Mouse (Mus musculus): Measurements from ENCODE around the gene Prmt3. TPM values are rescaled to one million over a fixed set of nuclear protein-coding genes. Genes with fewer than 3 reads are reported as not detected.

Gene Prmt3
- polyA plus RNA-seq, 1 experiment from 2014 or later, result 41.1 TPM

GRCm38 (mm10) chr7:49764011-49764716 lies 14.0 kb upstream of the Prmt3 start:
- H3K4me3 ChIP-seq, result no peak overlapping the region
- WGBS, result 62% methylated on average over 10 of the region's 10 CpGs
- H3K4me1 ChIP-seq (replicated peaks), result peaks cover 25% of the 10 kb centered on the region
- H3K27me3 ChIP-seq, result no peaks in the 10 kb centered on the region
- no peak overlapping the region for H3K9ac ChIP-seq
- no peaks in the 10 kb centered on the region for H3K36me3 ChIP-seq
- H3K27ac ChIP-seq, result no peak overlapping the region
- no peaks in the 10 kb centered on the region for H3K9me3 ChIP-seq (replicated peaks)
- H3K4me2 ChIP-seq, result no peak overlapping the region
- ATAC-seq (replicated peaks; ENCODE audit: insufficient number of reproducible peaks, insufficient read depth, low FRiP score, low read depth), result no peak

- peak overlapping the region; percentile 4 for H3K27ac ChIP-seq
Measured at GRCm38 (mm10) chr7:49766166-49766565, 12.0 kb upstream of the Prmt3 start.

DNA sequence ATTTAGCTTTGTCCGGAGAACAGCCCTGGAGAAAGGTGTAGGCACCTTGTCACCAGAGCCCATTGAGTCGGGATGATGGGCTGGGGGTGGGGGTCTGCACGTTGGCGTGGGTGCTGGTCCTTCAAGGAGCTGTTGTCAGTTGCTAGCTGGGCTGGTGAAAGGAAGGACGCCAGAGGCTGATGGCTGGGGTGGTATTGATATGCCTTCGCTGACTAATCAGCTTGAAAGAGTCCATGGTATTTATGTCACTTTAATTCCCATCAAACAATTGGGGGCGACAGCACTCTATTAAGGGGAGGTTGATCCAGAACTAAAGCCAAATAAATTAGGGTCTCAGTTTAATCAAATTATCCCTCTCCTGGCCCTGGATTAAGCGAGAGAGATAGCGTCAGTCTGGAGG lies 9.6 kb upstream of the Prmt3 start:
- Histone ChIP-seq H3K27me3 (no peaks in the 10 kb centered on the region), H3K9ac (no peak overlapping the region), H3K4me1 (replicated peaks) (peaks cover 23% of the 10 kb centered on the region), H3K36me3 (no peaks in the 10 kb centered on the region), H3K9me3 (replicated peaks) (no peaks in the 10 kb centered on the region), H3K4me2 (no peak overlapping the region), H3K27ac (no peak overlapping the region), H3K4me3 (no peak overlapping the region)
- ATAC-seq (replicated peaks; ENCODE audit: insufficient number of reproducible peaks, insufficient read depth, low FRiP score, low read depth), result no peak
- 59% methylated on average over 9 of the region's 9 CpGs for WGBS

More at GRCm38 (mm10) chr7:49766166-49766565, 12.0 kb upstream of the Prmt3 start:
- no peaks in the 10 kb centered on the region for H3K9me3 ChIP-seq (replicated peaks)
- peaks cover 23% of the 10 kb centered on the region for H3K4me1 ChIP-seq (replicated peaks)
- H3K4me2 ChIP-seq, result no peak overlapping the region
- peak; percentile 58; the same call in 1 of the 2 replicates for ATAC-seq (replicated peaks; ENCODE audit: insufficient number of reproducible peaks, insufficient read depth, low FRiP score, low read depth)
- no peak overlapping the region for H3K9ac ChIP-seq
- no peaks in the 10 kb centered on the region for H3K36me3 ChIP-seq
- H3K27me3 ChIP-seq, result no peaks in the 10 kb centered on the region
- H3K4me3 ChIP-seq, result no peak overlapping the region
- WGBS, result 45% methylated on average over 7 of the region's 7 CpGs

DNA sequence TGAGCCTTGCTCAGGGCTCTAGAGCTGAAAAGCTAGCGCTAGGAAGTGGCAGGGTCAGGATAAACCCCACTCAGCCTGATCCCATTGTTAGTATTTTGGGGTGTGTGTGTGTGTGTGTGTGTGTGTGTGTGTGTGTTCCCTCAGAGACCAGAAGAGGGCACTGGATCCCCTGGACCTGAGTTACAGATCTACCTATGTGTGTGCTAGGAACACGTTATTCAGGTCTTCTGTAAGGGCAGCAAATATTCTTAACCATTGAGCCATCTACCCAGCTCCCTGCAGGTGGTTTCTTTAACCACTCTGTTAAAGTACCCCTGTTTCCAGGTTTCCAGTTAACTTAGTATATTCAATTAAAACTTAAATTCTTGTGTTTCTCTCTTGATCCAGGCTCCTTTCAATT lies 3.8 kb upstream of the Prmt3 start:
- Histone ChIP-seq H3K4me1 (replicated peaks) (peaks cover 8% of the 10 kb centered on the region), H3K4me2 (no peak overlapping the region), H3K4me3 (no peak overlapping the region), H3K9me3 (replicated peaks) (no peaks in the 10 kb centered on the region), H3K27ac (no peak overlapping the region), H3K36me3 (no peaks in the 10 kb centered on the region), H3K27me3 (no peaks in the 10 kb centered on the region), H3K9ac (no peak overlapping the region)
- 84% methylated on average over 2 of the region's 2 CpGs for WGBS
- ATAC-seq (replicated peaks; ENCODE audit: insufficient number of reproducible peaks, insufficient read depth, low FRiP score, low read depth), result no peak

- Histone ChIP-seq H3K27ac (no peak overlapping the region), H3K4me1 (replicated peaks) (peaks cover 13% of the 10 kb centered on the region), H3K4me2 (no peak overlapping the region), H3K4me3 (no peak overlapping the region), H3K9ac (no peak overlapping the region), H3K36me3 (peaks cover 10% of the 10 kb centered on the region), H3K27me3 (no peaks in the 10 kb centered on the region), H3K9me3 (replicated peaks) (no peaks in the 10 kb centered on the region)
- ATAC-seq (replicated peaks; ENCODE audit: insufficient number of reproducible peaks, insufficient read depth, low FRiP score, low read depth), result no peak
- WGBS, result 49% methylated on average over 3 of the region's 3 CpGs
Measured at GRCm38 (mm10) chr7:49777585-49777984, 561 bp upstream of the Prmt3 start.

DNA sequence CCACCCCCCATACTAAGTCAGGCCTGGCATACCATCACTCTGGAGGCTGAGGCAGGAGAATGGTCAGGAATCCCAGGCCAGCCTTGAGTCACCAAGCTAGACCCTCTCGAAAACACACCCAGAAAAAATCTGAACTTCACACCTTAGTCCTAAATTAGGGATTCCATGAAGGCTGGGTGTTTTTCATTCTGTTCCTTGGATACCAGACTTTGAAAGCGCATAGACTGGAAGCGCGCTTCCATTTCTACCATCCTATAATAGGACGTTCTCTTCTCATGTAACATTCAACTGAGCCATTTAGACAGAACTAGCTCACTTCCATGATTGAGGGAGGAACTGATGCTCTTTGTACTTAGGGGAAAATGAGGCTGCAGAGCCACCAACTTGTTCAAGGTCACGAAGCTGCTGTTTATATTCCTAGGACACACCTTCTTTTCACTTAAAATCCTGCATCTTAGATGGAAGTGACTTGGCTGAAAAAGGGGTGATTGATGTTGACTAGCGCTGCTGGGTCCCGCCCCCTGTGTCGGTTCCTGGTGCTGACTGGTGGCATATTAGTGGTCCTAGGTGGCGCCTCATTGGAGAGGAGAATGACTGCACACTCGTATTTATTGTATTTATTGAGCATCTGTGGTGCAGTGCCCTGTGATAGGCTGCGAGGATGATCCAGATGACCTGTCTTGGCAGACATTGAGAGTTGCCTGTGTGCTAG lies 914 bp downstream of the Prmt3 start:
- peak overlapping the region; percentile 71 for H3K27ac ChIP-seq

GRCm38 (mm10) chr7:49783017-49783416 lies 4.9 kb downstream of the Prmt3 start:
- no peaks in the 10 kb centered on the region for H3K9me3 ChIP-seq (replicated peaks)
- H3K4me3 ChIP-seq, result no peak overlapping the region
- H3K27me3 ChIP-seq, result no peaks in the 10 kb centered on the region
- no peak overlapping the region for H3K9ac ChIP-seq
- peaks cover 40% of the 10 kb centered on the region for H3K36me3 ChIP-seq
- H3K4me2 ChIP-seq, result no peak overlapping the region
- peaks cover 13% of the 10 kb centered on the region for H3K4me1 ChIP-seq (replicated peaks)
- no peak overlapping the region for H3K27ac ChIP-seq
- ATAC-seq (replicated peaks; ENCODE audit: insufficient number of reproducible peaks, insufficient read depth, low FRiP score, low read depth), result no peak
- 96% methylated on average over 2 of the region's 2 CpGs for whole genome bisulfite sequencing

More for the DNA sequence above, 914 bp downstream of the Prmt3 start:
- ATAC-seq (replicated peaks; ENCODE audit: insufficient number of reproducible peaks, insufficient read depth, low FRiP score, low read depth), result no peak
- WGBS, result 70% methylated on average over 12 of the region's 12 CpGs
- H3K36me3 ChIP-seq, result peaks cover 20% of the 10 kb centered on the region
- H3K27me3 ChIP-seq, result no peaks in the 10 kb centered on the region
- H3K4me1 ChIP-seq (replicated peaks), result peaks cover 13% of the 10 kb centered on the region
- peak overlapping the region; percentile 89 for H3K4me2 ChIP-seq
- peak overlapping the region; percentile 75; the same call in 1 of the 2 replicates for H3K9ac ChIP-seq
- H3K4me3 ChIP-seq, result peak overlapping the region; percentile 68
- H3K9me3 ChIP-seq (replicated peaks), result no peaks in the 10 kb centered on the region

GRCm38 (mm10) chr7:49785141-49785540 lies 7.0 kb downstream of the Prmt3 start:
- Histone ChIP-seq H3K9ac (no peak overlapping the region), H3K27ac (no peak overlapping the region), H3K4me2 (no peak overlapping the region), H3K9me3 (replicated peaks) (no peaks in the 10 kb centered on the region), H3K36me3 (peaks cover 47% of the 10 kb centered on the region), H3K4me1 (replicated peaks) (no peaks in the 10 kb centered on the region), H3K4me3 (no peak overlapping the region), H3K27me3 (no peaks in the 10 kb centered on the region)
- no peak for ATAC-seq (replicated peaks; ENCODE audit: insufficient number of reproducible peaks, insufficient read depth, low FRiP score, low read depth)
- WGBS, result 94% methylated on average over 7 of the region's 7 CpGs

DNA sequence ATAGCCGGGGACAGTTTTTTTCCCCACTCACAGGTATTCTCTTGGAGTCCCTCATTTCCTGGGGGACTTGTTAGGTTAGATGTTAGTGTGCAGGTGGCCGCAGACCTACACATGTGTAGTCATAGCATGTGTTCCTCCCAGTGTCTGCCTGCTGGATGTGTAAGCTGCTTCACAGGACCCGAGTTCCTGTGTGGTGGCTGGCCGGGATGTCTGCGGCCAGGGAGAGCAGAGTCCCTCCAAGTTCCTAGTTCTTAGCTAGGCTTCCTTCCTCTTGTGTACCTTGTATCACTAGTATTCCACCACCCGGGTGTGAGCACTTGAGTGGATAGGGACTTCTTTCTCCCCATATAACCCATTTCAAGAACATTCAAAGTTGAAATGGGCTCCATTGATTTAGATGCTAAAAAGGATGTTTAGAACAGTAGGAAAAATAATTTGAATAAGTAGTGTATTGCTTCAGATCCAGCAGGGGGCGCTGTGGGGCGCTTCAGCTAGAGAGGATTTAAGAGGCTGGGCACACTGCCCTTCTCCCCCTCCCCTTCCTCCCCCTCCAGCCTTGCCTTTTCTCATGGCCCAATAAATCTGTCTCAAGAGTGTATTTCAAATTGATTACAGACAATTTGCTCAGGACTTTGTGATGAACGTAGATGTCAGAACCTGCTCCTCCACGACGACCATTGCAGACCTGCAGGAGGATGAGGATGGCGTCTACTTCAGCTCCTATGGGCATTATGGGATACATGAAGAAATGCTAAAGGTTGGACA lies 8.7 kb downstream of the Prmt3 start:
- no peak overlapping the region for H3K27ac ChIP-seq
- WGBS, result 71% methylated on average over 12 of the region's 12 CpGs
- H3K9ac ChIP-seq, result no peak overlapping the region
- H3K9me3 ChIP-seq (replicated peaks), result no peaks in the 10 kb centered on the region
- no peak for ATAC-seq (replicated peaks; ENCODE audit: insufficient number of reproducible peaks, insufficient read depth, low FRiP score, low read depth)
- H3K4me1 ChIP-seq (replicated peaks), result no peaks in the 10 kb centered on the region
- peaks cover 51% of the 10 kb centered on the region for H3K36me3 ChIP-seq
- H3K27me3 ChIP-seq, result no peaks in the 10 kb centered on the region
- H3K4me2 ChIP-seq, result no peak overlapping the region
- no peak overlapping the region for H3K4me3 ChIP-seq

- Histone ChIP-seq H3K4me3 (no peak overlapping the region), H3K9ac (no peak overlapping the region), H3K27ac (no peak overlapping the region), H3K4me2 (no peak overlapping the region), H3K4me1 (replicated peaks) (no peaks in the 10 kb centered on the region), H3K36me3 (peaks cover 49% of the 10 kb centered on the region), H3K27me3 (no peaks in the 10 kb centered on the region), H3K9me3 (replicated peaks) (no peaks in the 10 kb centered on the region)
- 95% methylated on average over 3 of the region's 3 CpGs for WGBS
- ATAC-seq (replicated peaks; ENCODE audit: insufficient number of reproducible peaks, insufficient read depth, low FRiP score, low read depth), result no peak
Measured at GRCm38 (mm10) chr7:49787383-49787645, 9.2 kb downstream of the Prmt3 start.

DNA sequence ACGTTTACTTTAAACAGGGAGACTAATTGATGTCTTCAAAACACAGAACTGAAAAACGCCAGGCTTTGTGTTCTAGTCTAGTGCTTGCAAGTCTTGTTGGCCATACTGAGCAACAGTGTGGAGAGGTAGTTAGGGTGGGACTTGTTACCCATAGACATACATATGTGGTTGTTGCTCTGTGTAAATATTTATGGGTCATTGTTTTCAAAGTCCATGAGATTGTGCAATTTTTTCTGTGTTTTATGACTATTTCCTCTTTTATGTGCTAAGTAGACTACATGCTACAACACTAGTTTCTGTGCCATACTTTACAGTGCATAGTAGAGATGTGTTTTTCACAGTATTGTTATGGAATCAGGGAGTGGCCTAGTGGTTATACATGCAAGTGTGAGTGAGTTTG lies 16.2 kb downstream of the Prmt3 start:
- H3K4me3 ChIP-seq, result no peak overlapping the region
- no peak for ATAC-seq (replicated peaks; ENCODE audit: insufficient number of reproducible peaks, insufficient read depth, low FRiP score, low read depth)
- H3K4me2 ChIP-seq, result no peak overlapping the region
- H3K27ac ChIP-seq, result no peak overlapping the region
- peaks cover 46% of the 10 kb centered on the region for H3K36me3 ChIP-seq
- WGBS, result 81% methylated on average over 2 of the region's 2 CpGs
- H3K4me1 ChIP-seq (replicated peaks), result no peaks in the 10 kb centered on the region
- no peak overlapping the region for H3K9ac ChIP-seq
- H3K9me3 ChIP-seq (replicated peaks), result no peaks in the 10 kb centered on the region
- no peaks in the 10 kb centered on the region for H3K27me3 ChIP-seq
